Mouse (Mus musculus) c-Kit-negative CD71-positive TER-119-positive erythroid progenitor cells, embryonic 14.5 days (primary cell): ENCODE measurements around the gene B3glct.
A peak's percentile ranks its signal among the peaks of the same experiment; 100 is the strongest.

ENCODE experiments used
- DNase-seq: peaks from one replicate; pipeline ENCODE4 v3.0.0-alpha.2; 2013; ENCODE audit warnings: low read depth, low spot score

Gene B3glct

DNA sequence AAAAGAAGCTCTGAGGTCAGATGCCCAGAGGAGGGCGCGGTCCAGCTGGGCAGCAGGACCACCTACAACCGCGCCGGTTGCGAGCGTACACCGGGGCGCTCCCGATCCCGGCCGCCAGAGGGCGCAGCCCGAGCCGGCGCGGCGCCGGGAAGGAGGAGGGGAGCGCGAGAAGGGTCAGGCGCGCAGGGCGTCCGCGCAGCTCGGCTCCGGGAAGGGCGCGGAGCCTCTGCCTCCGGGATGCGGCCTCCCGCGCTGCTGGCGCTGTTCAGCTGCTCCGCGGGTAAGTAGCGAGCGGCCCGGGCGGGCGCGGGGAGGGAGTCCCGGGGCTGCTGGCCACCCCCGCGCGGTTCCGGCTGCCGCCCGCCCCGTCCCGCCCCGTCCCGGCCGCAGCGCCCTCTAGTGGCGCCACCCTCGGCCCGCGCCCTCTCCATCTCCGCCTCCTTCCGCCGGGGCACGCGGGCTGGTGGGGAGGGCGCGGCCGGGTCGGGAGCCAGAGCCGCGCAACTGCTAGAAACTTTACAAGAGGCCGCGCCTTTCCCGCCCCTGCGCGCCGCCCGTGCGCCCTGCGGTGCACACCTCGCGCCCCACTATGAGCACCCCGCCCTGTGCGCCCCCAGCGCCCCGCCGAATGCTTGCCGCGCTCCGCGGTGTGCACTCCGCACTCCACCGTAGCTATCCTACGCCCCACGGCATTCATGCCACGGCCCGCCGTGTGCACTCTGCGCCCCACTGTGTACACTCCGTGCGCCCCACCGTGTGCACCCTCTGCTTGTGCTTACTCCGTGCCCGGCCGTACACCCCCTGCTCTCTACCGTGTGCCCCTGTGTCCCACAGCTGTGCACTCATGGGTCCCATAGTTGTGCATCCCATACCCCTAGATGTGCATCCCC is at the start of gene B3glct:
Gene B3glct, plus strand, starts transcription at position 131 of the 890 bp plus-strand sequence.
- DNase-seq = peak; percentile 73

DNA sequence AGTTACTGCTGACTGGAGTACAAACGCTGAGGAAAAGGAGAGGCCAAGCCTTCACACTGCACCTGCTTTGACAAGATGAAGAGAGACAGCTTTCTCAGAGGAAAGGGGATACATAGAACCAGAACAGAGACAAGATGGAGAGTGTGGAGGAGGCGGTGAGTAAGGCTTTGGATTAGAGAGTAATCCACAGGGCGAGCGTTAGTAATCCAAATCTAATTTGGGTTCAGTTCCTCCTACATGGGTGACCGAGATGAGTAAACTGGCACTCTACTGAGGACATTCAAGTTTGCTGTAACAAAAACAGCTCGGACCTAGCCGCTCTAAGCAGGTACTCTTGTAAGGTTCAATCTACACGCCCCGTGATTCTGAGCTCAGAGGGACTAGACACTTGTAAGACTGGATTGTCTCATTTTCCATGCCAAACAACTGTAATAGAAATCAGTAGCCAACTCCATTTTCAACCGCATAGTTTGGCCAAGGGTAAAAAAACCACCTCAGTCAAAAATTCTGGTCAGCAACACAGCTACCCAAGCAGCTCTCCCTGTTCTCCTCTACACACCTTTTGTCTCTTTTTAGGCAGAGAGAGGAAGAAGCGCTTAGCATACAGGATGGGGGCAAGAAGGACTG is 43.5 kb upstream of the B3glct start:
- DNase-seq = no peak

DNA sequence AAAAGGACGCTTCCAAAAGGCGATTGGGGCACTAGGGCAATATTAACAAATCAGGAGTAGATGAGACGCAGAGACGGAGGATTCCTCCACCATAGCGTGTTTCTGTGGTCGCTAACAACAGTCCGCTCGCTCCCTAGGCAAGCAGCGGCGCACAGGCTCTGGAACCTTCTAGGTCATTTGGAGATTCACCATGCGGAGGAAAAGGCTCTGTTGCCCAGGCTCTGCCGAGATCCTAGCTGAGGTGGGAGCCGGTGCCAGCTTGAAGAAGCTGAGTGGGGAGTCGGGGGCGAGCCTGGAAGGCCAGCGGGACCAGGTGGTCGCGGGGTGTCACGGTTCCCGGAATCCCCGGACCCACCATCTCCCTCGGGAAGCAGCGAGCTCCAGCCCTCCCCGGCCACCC is 42.5 kb upstream of the B3glct start:
- no peak for DNase-seq

DNA sequence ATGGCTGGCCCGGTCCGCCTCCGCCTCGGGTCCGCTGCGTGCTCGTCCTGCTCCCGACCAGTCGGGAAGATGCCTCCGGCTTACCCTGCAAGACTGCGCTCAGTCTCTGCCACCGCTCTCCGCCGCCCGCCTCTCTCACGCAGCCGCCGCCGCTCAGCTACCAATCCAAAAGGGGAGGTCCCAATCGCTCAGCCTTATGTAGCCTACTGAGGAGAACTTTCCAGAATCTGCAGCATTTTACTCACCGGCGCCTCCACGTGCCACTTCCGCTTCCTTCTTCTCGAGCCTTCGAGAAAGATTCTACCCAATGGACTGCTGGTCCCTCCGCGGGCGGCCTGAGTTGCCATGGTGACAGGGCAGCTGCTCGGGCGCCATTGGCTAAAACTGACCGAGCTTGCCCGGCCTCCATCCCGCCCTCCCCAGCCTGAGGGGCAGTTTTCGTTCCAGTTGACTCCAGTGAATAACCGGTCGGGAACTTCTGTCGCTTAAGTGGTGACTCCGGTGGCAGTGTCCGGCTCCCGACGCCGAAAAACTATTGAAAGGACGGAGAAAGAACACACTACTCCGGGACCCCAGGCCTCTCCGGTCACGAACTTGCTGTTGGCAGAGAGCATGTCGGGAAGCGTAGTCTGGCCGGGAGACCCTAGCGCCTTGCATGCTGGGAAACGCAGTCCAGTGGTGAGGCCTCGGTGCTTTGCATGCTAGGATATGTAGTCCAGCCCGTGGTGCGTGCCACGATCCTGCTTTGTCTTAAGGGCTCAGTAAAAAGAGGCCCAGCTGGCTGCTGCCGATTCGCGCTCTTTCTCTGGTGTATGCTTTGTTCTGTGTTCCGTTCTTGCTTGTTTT is 41.7 kb upstream of the B3glct start, which contains the start of gene Hsph1:
Gene Hsph1, minus strand, starts transcription at position 302 of the 846 bp plus-strand sequence.
- DNase-seq = peak; percentile 96

DNA sequence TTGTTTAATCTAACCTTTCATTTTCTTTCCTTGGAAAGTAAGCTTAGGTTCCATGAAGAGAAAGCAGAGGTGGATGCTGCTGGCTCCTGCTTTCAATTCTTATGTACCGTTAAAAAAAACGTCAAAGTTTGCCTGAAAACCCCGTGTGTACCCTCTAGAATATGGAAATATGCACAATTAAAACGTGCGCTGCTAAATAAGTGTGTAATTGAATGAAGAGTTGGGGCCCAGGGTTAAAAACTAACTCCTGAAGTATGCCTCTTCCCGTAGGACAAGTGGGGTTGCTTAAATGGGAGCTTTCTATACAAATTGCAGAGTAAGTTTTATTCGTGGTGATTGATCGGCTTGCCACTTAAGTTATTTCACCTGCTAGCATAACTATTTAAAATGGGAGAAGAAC is 40.7 kb upstream of the B3glct start:
- DNase-seq = no peak

DNA sequence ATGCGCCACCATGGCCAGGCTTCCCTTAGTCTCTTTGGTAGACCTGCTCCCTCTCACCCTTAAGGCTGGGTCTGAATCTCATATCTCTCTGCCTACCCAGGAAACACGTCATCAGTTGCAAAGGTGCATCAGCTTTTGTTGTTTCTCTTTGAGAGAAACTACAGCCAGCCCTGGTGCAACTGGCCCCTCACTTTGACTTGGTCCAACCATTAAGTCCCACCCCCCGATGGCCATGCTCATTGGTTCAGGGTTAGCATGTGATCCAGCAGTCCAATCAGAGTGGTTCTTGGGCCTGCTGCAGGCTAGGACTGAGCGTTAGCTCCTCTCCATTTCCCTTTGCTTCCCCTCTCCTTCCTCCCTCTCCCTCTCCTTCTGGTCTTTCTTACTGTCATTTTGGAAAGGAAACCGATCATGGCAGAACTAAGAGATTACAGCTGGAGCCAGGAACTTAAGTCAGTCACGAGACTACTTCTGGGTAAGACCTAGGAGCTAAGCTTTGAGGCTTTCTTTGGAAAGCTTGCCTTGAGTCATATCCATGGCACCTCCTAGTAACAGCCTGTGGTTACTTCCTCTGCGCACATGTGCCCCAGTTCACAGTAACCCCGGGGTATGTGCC is 36.6 kb upstream of the B3glct start:
- DNase-seq = no peak

DNA sequence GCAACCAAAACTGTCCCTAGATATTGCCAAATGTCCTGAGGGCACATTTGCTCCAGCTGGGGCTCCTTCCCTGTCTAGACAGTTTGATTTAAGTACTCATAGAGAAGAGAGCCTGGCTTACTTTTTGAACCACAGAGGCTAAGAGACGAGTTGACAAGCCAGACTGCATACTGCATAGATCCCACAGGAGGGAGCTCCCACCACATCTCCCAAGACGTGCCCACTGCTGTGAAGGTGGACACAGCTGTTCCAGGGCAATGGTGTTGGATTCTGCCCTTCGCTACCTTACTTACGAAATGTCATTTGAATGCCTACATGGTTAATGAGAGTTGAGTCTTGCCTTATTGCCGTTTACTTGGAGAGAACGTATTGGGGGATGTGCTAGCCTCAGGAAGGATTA is 35.7 kb upstream of the B3glct start:
- no peak for DNase-seq

DNA sequence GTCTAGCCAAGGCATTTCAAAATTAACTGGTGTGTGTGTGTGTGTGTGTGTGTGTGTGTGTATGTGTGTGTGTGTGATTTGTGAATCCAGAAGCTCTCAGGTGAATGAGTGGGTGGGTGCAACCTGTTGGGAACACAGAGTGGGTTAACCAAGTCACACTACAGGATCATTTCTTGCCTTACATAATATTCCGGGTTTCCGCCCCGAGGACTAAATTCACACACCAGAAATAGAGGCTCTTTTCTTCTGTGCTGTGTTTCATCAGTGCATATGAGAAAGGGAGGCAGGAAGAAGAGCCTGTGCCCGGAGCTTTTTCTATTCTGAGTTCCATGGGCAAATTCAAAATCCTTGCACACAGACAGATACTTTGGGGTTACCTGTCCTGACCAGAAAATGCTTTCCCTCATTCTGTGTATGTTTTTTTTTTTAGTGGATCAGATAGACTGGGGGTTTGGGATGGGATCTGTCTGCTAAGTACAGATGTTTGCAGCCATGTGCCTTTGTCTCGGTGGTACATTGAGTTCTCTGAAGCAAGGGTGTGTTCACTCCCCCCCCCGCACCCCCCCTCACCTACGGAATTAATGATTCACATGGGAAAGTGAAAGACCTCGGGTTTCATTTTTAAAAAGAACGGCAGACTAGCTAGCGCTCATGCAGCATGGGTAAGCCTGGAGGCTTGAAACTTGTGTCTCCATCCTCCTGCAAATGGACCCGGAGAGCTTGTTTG is 35.1 kb upstream of the B3glct start:
- no peak for DNase-seq

DNA sequence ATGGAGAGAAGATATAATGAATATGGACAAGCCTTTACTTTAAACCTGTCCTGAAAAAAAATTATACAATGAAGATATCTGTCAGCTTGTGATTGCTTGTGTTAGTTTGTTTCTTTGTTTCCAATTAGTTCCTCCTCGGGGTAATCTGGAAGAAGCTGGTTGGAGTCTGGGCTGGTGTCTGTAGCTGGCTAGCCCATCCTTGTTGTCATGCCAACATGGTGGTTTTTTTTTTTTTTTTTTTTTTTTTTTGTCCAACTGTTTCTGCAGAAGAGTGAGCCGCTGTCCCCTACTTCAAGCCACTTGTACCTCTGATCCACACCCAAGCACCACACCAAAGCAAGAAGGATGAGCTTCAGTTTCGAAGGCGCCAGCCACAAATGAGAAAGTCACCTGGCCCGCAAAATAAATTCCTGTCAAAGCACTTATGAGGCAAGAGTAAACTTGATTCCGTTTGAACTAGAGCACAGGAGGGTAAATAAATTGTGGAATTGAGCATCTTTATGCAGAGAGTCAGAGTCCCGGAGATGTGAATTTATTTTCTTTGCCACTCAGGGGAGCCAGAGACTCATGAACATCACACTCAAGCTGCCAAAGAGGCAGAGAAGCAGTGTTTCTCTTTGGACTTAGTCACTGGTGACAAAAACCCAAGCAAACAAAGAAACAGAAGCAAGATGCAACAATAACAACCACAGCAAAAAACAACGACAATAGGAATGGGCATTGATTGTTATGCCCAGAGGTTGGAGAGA is 30.5 kb upstream of the B3glct start:
- DNase-seq = no peak

DNA sequence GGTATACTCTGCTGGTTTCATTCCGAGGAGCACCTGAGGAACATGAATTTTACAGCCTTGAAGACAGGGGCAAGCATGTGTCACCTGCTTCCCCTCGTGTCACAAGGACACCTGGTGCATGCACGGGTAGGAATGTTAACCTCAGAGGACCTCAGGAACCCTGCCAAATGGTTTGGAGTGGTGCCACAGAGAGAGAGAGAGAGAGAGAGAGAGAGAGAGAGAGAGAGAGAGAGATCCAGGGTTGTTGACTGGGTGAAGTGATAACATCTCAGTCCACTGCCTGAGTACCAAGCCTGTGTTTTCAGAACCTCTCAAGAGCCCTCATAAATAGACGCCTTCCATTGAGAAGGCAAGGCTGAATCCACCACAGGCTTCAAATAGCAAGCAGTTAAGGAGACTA is 29.8 kb upstream of the B3glct start:
- no peak for DNase-seq

DNA sequence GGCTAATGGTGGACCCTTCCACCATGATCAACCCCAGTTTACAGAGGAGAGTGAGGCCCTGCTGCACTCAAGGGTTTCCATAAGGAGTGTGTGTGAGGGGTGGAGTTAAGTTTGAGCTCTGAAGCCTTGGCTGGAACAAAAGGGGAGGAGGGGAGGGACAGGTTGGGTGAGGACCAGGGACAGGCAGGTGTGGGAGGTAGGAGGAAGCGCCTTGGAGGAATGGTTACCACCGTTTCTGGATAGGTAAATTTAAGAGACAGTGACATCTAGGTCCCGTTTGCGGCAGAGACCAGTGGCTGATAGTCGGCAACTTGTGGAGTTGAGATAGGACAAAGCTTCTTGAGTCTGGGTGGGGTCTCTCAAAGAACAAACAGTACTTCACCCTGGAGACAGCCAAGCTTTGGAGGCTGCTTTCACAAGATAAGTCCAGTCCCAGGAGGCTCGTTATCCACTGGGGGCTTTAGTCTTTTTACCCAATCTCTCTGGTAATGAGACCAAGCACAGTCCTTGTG is 29.1 kb upstream of the B3glct start:
- no peak for DNase-seq

DNA sequence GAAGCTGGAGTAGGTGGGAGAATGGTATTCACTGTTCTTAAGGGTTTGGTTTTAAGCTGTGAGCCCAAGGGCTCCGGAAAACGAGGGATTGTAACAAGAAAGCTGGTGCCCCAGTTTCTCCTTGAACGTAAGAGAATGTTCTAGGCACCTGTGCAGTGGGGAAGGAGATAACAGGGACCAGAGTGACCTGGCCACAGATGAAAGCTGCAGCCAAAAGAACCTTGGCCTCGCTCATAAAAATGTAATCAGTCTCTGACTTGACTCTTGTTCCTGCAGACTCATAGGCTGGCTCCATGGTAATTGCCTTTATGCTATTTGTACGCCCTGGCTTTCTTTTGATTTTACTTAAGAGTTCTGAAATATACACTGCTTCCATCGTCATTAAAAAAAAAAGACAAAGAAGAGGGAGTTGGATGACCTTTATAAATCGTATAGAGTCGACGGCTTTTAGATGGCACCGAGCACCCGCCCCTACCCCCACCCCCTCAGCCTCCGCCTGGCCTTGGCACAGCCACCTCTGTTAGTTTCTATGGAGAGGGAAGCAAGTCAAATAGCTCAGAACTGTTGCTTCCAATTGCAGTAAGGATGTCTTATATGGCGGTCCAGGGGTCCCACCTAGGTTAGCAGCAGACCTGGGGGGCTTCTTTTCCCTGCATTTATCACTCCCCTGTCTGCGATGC is 28.4 kb upstream of the B3glct start:
- no peak for DNase-seq

DNA sequence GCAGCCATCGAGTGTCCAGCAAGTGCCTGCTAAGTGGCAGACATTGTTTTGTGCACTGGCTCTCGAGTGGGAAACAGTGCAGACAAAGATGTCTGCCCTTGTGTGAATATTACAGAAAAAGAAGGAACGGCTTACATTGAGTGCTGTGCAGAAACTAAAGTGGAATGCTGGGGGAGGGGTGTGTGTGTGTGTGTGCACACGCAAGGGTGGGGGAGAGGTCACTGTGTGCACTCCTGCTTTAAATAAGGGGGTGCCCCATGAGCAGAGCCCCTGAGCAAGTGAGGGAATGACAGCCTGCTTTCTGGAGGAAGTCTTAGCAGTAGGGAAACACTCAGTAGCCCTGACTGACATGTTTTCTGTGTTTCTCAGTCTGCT is 27.9 kb upstream of the B3glct start:
- DNase-seq = no peak

DNA sequence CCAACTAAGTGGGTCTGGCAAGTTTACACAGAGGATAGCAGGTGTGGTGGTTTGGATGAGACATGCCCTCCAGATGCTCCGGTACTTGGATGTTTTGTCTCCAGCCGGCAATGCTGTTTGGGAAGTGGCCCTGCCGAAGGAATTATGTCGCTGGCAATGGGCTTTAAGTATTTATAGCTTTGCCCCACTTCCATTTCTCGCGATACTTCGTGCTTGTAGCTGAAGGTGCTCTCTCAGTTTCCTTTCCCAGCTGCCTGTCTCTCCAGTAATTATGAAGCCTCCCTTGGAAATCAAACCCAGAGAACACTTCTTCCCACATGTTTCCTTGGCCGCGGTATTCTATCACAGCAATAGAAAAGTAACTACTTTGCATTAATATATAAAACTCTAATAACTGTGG is 22.4 kb upstream of the B3glct start:
- no peak for DNase-seq

DNA sequence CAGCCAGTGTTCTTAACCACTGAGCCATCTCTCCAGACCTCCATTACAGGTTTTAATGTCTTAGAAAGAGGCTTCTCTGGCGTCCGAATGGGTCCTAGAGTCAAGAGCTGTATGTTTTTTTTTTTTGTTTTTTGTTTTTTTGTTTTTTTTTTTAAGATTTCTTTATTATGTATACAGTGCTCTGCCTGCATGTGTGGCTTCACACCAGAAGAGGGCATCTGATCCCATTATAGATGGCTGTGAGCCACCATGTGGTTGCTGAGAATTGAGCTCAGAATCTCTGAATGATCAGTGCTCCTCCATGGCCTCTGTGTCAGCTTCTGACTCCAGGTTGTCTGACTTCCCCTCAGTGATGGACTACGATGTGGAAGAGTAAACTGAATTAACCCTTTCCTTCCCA is 20.0 kb upstream of the B3glct start:
- DNase-seq = no peak

DNA sequence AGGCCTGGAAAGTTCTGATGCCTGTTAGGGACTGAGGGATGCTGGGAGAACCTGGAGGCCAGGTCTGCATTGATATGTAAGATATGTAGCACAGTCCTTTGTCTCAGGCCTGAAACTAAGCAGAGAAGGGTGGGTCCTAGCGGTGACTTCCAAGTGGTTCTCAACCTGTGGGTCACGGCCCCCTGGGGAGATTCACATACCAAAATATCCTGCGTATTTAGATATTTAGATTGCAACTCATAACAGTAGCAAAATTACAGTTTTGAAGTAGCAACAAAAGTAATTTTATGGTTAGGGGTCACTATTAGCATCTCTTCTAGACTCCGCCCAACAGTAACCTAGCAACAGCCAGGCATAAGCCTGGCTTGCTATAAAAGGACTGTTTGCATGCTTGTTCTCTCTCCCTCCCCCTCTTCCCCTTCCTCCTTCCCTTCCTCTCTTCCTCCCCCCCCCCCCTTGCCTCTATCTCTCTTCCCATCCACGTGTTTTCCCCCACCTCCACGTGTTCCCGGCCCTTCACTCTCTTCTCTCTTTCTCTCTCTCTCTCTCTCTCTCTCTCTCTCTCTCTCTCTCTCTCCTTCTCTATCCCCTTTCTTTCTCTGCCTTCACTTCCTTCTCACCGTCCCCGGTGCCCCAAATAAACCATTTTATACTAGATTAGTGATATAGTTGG is 19.2 kb upstream of the B3glct start:
- no peak for DNase-seq

DNA sequence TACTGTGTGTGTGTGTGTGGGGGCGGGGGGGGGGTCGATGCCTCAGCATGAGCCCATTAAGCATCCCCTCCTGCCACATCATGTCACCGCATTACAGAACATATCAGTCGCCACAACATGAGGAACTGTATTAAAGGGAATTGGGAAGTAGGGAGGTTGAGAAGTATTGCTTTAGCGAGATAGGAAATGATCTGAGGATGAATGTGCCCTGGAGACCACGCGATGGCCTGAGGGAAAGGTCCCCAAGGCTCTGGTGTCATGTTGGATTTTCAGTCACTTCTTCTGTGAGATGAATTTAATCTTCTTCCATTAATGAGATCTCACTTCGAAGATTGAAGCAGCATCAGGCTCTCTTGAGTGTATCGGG is 18.6 kb upstream of the B3glct start:
- no peak for DNase-seq

DNA sequence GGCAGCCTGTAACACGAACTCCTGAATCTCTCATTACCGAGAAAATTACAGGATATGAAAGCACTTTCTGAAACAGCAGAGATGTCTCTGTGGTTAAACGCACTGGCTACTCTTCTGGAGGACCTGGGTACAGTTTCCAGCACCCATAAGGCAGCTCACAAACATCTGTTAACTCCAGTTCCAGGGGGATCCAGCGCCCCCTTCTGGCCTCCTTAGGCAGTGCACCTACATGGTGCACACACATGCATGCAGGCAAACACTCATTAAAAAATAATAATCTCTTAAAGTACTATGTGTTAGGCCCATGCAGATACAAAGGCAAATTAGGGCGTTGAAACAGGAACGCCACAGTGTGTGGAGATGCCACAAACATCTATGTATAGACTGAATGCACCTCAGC is 16.6 kb upstream of the B3glct start:
- no peak for DNase-seq

DNA sequence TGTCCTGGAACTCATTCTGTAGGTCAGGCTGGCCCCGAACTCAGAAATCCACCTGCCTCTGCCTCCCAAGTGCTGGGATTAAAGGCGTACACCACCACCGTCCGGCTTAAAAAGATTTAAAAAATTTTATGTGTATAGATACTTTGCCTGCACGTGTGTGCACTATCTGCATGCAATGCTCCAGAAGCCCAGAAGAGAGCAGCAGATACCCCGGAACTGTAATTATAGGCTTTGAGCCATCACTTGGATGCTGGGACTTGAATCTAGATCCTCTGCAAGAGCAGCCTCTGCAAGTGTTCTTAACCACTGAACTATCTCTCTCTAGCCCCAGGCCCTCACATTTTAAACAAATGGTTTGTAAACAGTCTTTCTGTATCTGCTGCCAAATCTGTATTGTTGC is 15.1 kb upstream of the B3glct start:
- no peak for DNase-seq
